Mouse (Mus musculus): ENCODE measurements around the gene Mphosph9.
"Not testable (repeated sequence)": the region's sequence is repeated elsewhere in the genome, so short reads cannot be mapped to it uniquely, and the experiment has no call there.

The Mphosph9 gene

GRCm38 (mm10) chr5:124342897-124343296, 15.1 kb upstream of the Mphosph9 start:
- DNase-seq (ENCODE audit: low spot score), result no peak

GRCm38 (mm10) chr5:124341753-124342339, 14.1 kb upstream of the Mphosph9 start:
- DNase-seq (ENCODE audit: low spot score), result not testable (repeated sequence)

- no peak for DNase-seq (ENCODE audit: low spot score)
Measured at GRCm38 (mm10) chr5:124338791-124339190, 11.0 kb upstream of the Mphosph9 start.

- DNase-seq (ENCODE audit: low spot score), result peak; percentile 20
Measured at GRCm38 (mm10) chr5:124337909-124338308, 10.1 kb upstream of the Mphosph9 start.

- no peak for DNase-seq (ENCODE audit: low spot score)
Measured at GRCm38 (mm10) chr5:124337103-124337502, 9.3 kb upstream of the Mphosph9 start.

GRCm38 (mm10) chr5:124334392-124334791, 6.6 kb upstream of the Mphosph9 start:
- DNase-seq (ENCODE audit: low spot score), result no peak

- DNase-seq (ENCODE audit: low spot score), result no peak
Measured at GRCm38 (mm10) chr5:124330086-124330485, 2.3 kb upstream of the Mphosph9 start.

GRCm38 (mm10) chr5:124326829-124327228, 943 bp downstream of the Mphosph9 start:
- DNase-seq (ENCODE audit: low spot score), result no peak

GRCm38 (mm10) chr5:124317648-124318047, 10.1 kb downstream of the Mphosph9 start:
- DNase-seq (ENCODE audit: low spot score), result no peak

- no peak for DNase-seq (ENCODE audit: low spot score)
Measured at GRCm38 (mm10) chr5:124315941-124316340, 11.8 kb downstream of the Mphosph9 start.

- DNase-seq (ENCODE audit: low spot score), result no peak
Measured at GRCm38 (mm10) chr5:124315498-124315897, 12.3 kb downstream of the Mphosph9 start.

- no peak for DNase-seq (ENCODE audit: low spot score)
Measured at GRCm38 (mm10) chr5:124310091-124310490, 17.7 kb downstream of the Mphosph9 start.

GRCm38 (mm10) chr5:124309155-124309554, 18.6 kb downstream of the Mphosph9 start:
- no peak for DNase-seq (ENCODE audit: low spot score)

GRCm38 (mm10) chr5:124302853-124303252, 24.9 kb downstream of the Mphosph9 start:
- DNase-seq (ENCODE audit: low spot score), result not testable (repeated sequence)

GRCm38 (mm10) chr5:124300132-124300531, 27.6 kb downstream of the Mphosph9 start:
- DNase-seq (ENCODE audit: low spot score), result no peak

GRCm38 (mm10) chr5:124299307-124299706, 28.5 kb downstream of the Mphosph9 start:
- DNase-seq (ENCODE audit: low spot score), result not testable (repeated sequence)

GRCm38 (mm10) chr5:124296475-124296874, 31.3 kb downstream of the Mphosph9 start:
- no peak for DNase-seq (ENCODE audit: low spot score)

GRCm38 (mm10) chr5:124293967-124294366, 33.8 kb downstream of the Mphosph9 start:
- no peak for DNase-seq (ENCODE audit: low spot score)

- no peak for DNase-seq (ENCODE audit: low spot score)
Measured at GRCm38 (mm10) chr5:124290216-124290615, 37.6 kb downstream of the Mphosph9 start.

GRCm38 (mm10) chr5:124287616-124288247, 40.0 kb downstream of the Mphosph9 start:
- no peak for DNase-seq (ENCODE audit: low spot score)

GRCm38 (mm10) chr5:124284330-124284729, 43.4 kb downstream of the Mphosph9 start:
- DNase-seq (ENCODE audit: low spot score), result no peak

- no peak for DNase-seq (ENCODE audit: low spot score)
Measured at GRCm38 (mm10) chr5:124282854-124283253, 44.9 kb downstream of the Mphosph9 start.

GRCm38 (mm10) chr5:124270226-124270625, 57.5 kb downstream of the Mphosph9 start:
- no peak for DNase-seq (ENCODE audit: low spot score)

GRCm38 (mm10) chr5:124269661-124270060, 58.1 kb downstream of the Mphosph9 start:
- no peak for DNase-seq (ENCODE audit: low spot score)
